Mouse (Mus musculus) liver, adult 2 months (tissue): ENCODE measurements around the gene Scrt2. TPM values are rescaled to one million over a fixed set of nuclear protein-coding genes. Genes with fewer than 3 reads are reported as not detected.

ENCODE experiments used
- DNase-seq: peaks from one replicate; pipeline ENCODE4 v3.0.0-alpha.2; 2011; ENCODE audit warnings: low read depth, low spot score; ENCODE audit errors: extremely low read depth
- H3K27ac ChIP-seq: fragments of 200-500 bp; replicated peaks from 2 replicates; pipeline ENCODE4 v1.5.1; 2012; ENCODE audit warnings: low read depth, mild to moderate bottlenecking, control low read depth, inconsistent platforms, low read length; ENCODE audit not compliant: insufficient read depth
- H3K27me3 ChIP-seq: fragments of 200-500 bp; 2 replicates; pipeline ENCODE4 v1.6.1; 2012; ENCODE audit warnings: mild to moderate bottlenecking, moderate library complexity, low read length, inconsistent platforms; ENCODE audit not compliant: control insufficient read depth, insufficient read depth
- H3K36me3 ChIP-seq: fragments of 200-500 bp; 2 replicates; pipeline ENCODE4 v1.6.1; 2012; ENCODE audit warnings: low read length, inconsistent platforms; ENCODE audit not compliant: control insufficient read depth, insufficient read depth
- H3K4me1 ChIP-seq: fragments of 200-500 bp; 2 replicates; pipeline ENCODE4 v1.6.1; 2011; ENCODE audit warnings: low read length; ENCODE audit not compliant: control insufficient read depth, insufficient read depth
- H3K4me3 ChIP-seq: fragments of 200-500 bp; 2 replicates; pipeline ENCODE4 v1.5.1; 2011; ENCODE audit warnings: low read depth, mild to moderate bottlenecking, control low read depth, low read length, moderate library complexity; ENCODE audit not compliant: insufficient read depth
- H3K79me2 ChIP-seq: fragments of 200-500 bp; 2 replicates; pipeline ENCODE4 v1.6.1; 2012; ENCODE audit warnings: inconsistent platforms, mild to moderate bottlenecking, low read length, moderate library complexity; ENCODE audit not compliant: control insufficient read depth, insufficient read depth
- H3K9ac ChIP-seq: fragments of 200-500 bp; 2 replicates; pipeline ENCODE4 v1.6.1; 2012; ENCODE audit warnings: low read depth, mild to moderate bottlenecking, control low read depth, inconsistent platforms, low read length
- CTCF ChIP-seq: fragments of 200-500 bp; IDR thresholded peaks from 2 replicates; pipeline ENCODE4 v1.5.1; 2011; ENCODE audit warnings: low read depth, low read length, control low read depth
- POLR2A ChIP-seq: fragments of 200-500 bp; IDR thresholded peaks from 2 replicates; pipeline ENCODE4 v1.6.1; 2011; ENCODE audit warnings: low read length, control low read depth; ENCODE audit not compliant: insufficient read depth; ENCODE audit errors: extremely low read depth
- WGBS: fragments of 180-500 bp; shearing (Covaris S2); methylation state at CpG from one replicate; pipeline ENCODE4 v1.1.7; 2018; 5-methylcytosine and 5-hydroxymethylcytosine counted together
- polyA plus RNA-seq: library from polyadenylated mRNA; depleted of rRNA; stranded (reverse); fragments of >200 nt; gene quantifications from 2 replicates; pipeline ENCODE4 v1.2.3, GENCODE M21; 2012; rRNA removed
- total RNA-seq: library from RNA; depleted of rRNA; stranded (reverse); fragments of >200 nt; gene quantifications from 2 replicates; pipeline ENCODE4 v1.2.3, GENCODE M21; 2014; rRNA removed

Gene Scrt2
- total and polyA plus RNA-seq, 2 experiments: not detected

DNA sequence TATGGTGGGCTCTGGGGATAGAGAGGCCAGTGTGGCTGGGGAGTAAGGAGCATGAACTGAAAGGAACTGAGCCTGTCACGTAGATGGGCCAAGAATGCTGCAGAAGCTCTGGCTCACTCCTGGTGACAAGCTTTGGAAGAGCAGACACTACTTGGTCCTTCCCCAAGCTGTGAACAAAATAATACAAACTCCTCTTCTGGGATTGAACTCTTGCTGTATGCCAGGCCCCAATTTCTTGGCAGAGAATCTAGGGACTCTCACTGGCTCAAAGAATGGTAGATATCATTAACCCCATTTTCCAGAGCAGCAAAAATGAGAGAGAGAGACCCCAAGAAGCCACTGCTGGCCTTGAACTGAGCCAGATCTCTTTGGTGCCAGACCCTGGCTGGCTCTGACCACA is 60.2 kb downstream of the Scrt2 start:
- DNase-seq: no peak
- H3K36me3 ChIP-seq: no peaks in the 10 kb centered on the region
- peaks cover 11% of the 10 kb centered on the region for H3K27me3 ChIP-seq
- WGBS: 50% methylated on average over 1 of the region's 1 CpGs
- H3K4me1 ChIP-seq: no peaks in the 10 kb centered on the region; the same call in 1 of the 2 replicates
- H3K9ac ChIP-seq: no peak overlapping the region
- H3K4me3 ChIP-seq: no peak overlapping the region
- H3K27ac ChIP-seq: no peak overlapping the region
- TF ChIP-seq CTCF (no peak), POLR2A (no peak)
- H3K79me2 ChIP-seq: no peaks in the 10 kb centered on the region

DNA sequence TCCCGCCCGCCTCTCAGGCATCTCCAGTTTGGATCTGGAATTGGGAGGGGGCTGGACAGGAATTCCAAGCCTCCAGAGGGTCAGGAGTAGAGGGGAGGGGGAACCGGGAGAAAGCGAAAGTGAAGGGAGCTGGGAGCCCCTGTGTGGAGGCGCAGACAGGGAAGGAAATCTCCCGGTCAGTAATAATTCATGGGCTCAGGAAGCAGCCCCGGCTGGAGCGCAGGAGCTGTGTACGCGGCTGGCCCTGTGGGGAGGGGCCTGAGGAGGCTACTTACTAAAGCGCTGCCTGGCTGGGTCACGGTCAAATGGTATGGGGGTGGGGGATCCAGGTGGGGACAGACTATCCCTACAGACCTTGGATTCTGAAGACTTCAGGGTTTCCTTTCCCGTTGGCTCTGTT is 60.7 kb downstream of the Scrt2 start:
- no peak overlapping the region for H3K9ac ChIP-seq
- peak overlapping the region; percentile 53 for H3K4me3 ChIP-seq
- H3K79me2 ChIP-seq: no peaks in the 10 kb centered on the region
- WGBS: 3% methylated on average over 13 of the region's 13 CpGs
- TF ChIP-seq CTCF (no peak), POLR2A (no peak)
- H3K27me3 ChIP-seq: peaks cover 11% of the 10 kb centered on the region
- H3K27ac ChIP-seq: no peak overlapping the region
- DNase-seq: no peak
- no peaks in the 10 kb centered on the region; the same call in 1 of the 2 replicates for H3K4me1 ChIP-seq
- H3K36me3 ChIP-seq: no peaks in the 10 kb centered on the region

DNA sequence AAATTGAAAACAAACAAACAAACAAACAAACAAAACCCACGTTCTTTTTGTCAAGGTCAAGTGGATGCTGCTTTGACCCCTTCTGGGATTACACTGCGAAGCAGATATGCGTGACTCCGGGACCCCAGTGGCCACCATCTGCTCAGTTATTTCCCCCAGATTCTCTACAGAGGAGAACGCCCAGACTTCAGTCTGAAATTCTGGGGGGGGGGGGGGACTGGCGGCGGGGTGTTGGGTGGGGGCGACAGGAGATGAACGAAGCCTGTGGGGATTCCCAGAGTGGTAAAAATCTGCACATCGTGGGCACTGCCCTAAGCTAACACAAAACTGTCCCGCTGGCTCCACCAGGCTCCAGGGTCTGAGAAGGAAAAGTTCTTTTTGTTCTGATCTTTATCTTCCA is 61.2 kb downstream of the Scrt2 start:
- Histone ChIP-seq H3K9ac (no peak overlapping the region), H3K27me3 (peaks cover 11% of the 10 kb centered on the region), H3K4me3 (no peak overlapping the region), H3K36me3 (no peaks in the 10 kb centered on the region), H3K4me1 (no peaks in the 10 kb centered on the region; the same call in 1 of the 2 replicates), H3K79me2 (no peaks in the 10 kb centered on the region), H3K27ac (no peak overlapping the region)
- WGBS: 9% methylated on average over 11 of the region's 11 CpGs
- DNase-seq: no peak
- TF ChIP-seq POLR2A: no peak
- TF ChIP-seq CTCF: no peak

DNA sequence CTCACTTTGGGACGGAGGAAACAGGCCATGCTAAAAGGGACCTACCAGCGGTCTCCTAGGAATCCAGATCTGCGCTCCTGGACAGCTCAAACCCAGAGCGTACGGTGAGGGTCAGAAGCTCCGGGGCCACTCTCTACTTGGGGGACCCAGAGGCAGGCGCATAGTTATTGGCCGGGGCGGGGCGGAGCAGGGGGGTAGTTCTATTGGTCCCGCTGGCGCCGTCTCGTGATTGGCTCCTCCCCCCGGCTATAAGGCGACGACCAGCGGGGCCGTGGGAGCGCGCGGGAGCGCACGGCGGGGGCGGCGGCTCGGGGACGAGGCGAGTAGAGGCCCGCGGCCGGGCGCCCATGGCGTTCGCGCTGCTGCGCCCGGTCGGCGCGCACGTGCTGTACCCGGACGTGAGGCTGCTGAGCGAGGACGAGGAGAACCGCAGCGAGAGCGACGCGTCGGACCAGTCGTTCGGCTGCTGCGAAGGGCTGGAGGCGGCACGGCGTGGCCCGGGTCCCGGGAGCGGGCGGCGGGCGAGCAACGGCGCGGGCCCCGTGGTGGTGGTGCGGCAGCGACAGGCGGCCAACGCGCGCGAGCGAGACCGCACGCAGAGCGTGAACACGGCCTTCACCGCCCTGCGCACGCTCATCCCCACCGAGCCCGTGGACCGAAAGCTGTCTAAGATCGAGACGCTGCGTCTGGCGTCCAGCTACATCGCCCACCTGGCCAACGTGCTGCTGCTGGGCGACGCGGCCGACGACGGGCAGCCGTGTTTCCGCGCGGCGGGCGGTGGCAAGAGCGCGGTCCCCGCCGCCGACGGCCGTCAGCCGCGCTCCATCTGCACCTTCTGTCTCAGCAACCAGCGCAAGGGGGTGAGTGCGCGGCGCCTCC is 62.2 kb downstream of the Scrt2 start, which contains the start of gene Tcf15:
TSS of gene Tcf15 (plus strand) at position 283 of the 879 bp plus-strand sequence.
- no peaks in the 10 kb centered on the region for H3K36me3 ChIP-seq
- peak within 1 kb of the TSS; percentile 33; the same call in 1 of the 2 replicates for H3K9ac ChIP-seq
- H3K79me2 ChIP-seq: no peaks in the 10 kb centered on the region
- TF ChIP-seq POLR2A: no peak
- no peak for TF ChIP-seq CTCF
- 2% methylated on average over 118 of the region's 118 CpGs for WGBS
- H3K4me3 ChIP-seq: peak within 1 kb of the TSS; percentile 39; the same call in 1 of the 2 replicates
- H3K27ac ChIP-seq: no peak within 1 kb of the TSS
- H3K27me3 ChIP-seq: peaks cover 11% of the 10 kb centered on the region
- no peak for DNase-seq
- no peaks in the 10 kb centered on the region; the same call in 1 of the 2 replicates for H3K4me1 ChIP-seq

DNA sequence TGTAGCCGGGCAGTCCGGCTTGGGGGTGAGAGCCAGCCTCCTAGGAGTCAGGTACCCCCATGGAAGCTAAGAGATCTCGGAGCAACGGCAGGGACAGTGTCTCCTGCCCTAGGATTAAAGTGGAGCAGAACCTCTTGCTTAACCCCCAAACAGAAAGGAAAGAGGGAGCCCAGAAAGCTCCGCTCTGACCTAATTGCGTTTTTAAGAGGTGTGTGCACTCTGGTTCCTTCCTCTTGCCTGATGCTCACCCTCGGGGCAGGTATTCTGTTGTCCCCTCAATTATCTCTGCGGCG is 62.8 kb downstream of the Scrt2 start:
- WGBS: 24% methylated on average over 9 of the region's 9 CpGs
- Histone ChIP-seq H3K79me2 (no peaks in the 10 kb centered on the region), H3K27ac (no peak overlapping the region), H3K9ac (no peak overlapping the region), H3K4me3 (peak overlapping the region; percentile 39; the same call in 1 of the 2 replicates), H3K27me3 (peaks cover 11% of the 10 kb centered on the region), H3K4me1 (no peaks in the 10 kb centered on the region; the same call in 1 of the 2 replicates), H3K36me3 (no peaks in the 10 kb centered on the region)
- no peak for DNase-seq
- TF ChIP-seq POLR2A: no peak
- TF ChIP-seq CTCF: no peak

DNA sequence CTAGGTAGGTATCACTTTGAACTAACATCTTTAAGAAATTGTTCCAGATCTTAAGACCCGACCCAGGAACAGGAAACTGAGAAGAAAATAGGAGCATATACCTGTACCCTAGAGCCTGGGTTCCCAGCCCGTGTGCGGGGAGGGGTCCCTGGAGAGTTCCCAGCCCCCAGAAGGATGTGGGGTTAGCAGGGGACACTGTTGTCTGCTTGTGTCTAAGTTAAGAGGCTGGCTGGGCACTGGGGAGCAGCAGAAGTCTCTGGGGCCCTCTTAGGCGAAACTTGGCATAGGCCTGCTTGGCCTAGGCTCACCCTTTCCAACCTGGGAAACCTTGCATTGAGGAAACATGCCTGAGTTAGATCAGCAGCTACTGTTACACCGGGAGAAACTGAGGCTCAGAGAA is 63.2 kb downstream of the Scrt2 start:
- Histone ChIP-seq H3K27me3 (peaks cover 11% of the 10 kb centered on the region), H3K9ac (no peak overlapping the region), H3K4me3 (no peak overlapping the region), H3K27ac (no peak overlapping the region), H3K36me3 (no peaks in the 10 kb centered on the region), H3K4me1 (no peaks in the 10 kb centered on the region; the same call in 1 of the 2 replicates), H3K79me2 (no peaks in the 10 kb centered on the region)
- no peak for TF ChIP-seq POLR2A
- TF ChIP-seq CTCF: no peak
- no peak for DNase-seq
- 71% methylated on average over 5 of the region's 5 CpGs for WGBS

Other genes with a start within 250 kb of the Scrt2 start
- gene Rspo4, start 238.6 kb upstream of the Scrt2 start, total RNA-seq: not detected in 2 replicates
- not detected in 2 replicates for gene Rspo4, start 238.6 kb upstream of the Scrt2 start, polyA plus RNA-seq
- under 0.01 and 0.13 TPM in 2 replicates for gene Angpt4, start 170.3 kb upstream of the Scrt2 start, total RNA-seq
- 0.10 and 0.19 TPM in 2 replicates for gene Angpt4, start 170.3 kb upstream of the Scrt2 start, polyA plus RNA-seq
- gene Fam110a, start 101.3 kb upstream of the Scrt2 start, total RNA-seq: 0.83 and 1.3 TPM in 2 replicates
- gene Fam110a, start 101.3 kb upstream of the Scrt2 start, polyA plus RNA-seq: 3.3 and 5.5 TPM in 2 replicates
- gene Slc52a3, start 85.0 kb upstream of the Scrt2 start, total RNA-seq: 0.18 and 0.20 TPM in 2 replicates
- gene Slc52a3, start 85.0 kb upstream of the Scrt2 start, polyA plus RNA-seq: 0.48 and 0.62 TPM in 2 replicates
- gene Srxn1, start 24.0 kb downstream of the Scrt2 start, total RNA-seq: 24.0 and 30.7 TPM in 2 replicates
- 87.2 and 89.1 TPM in 2 replicates for gene Srxn1, start 24.0 kb downstream of the Scrt2 start, polyA plus RNA-seq
- not detected in 2 replicates for gene Tcf15, start 62.0 kb downstream of the Scrt2 start, total RNA-seq
- gene Tcf15, start 62.0 kb downstream of the Scrt2 start, polyA plus RNA-seq: not detected in 2 replicates
- 82.9 and 99.9 TPM in 2 replicates for gene Csnk2a1, start 145.3 kb downstream of the Scrt2 start, total RNA-seq
- 20.7 and 21.1 TPM in 2 replicates for gene Csnk2a1, start 145.3 kb downstream of the Scrt2 start, polyA plus RNA-seq
- 13.0 and 15.9 TPM in 2 replicates for gene Tbc1d20, start 212.3 kb downstream of the Scrt2 start, total RNA-seq
- gene Tbc1d20, start 212.3 kb downstream of the Scrt2 start, polyA plus RNA-seq: 23.6 and 25.1 TPM in 2 replicates